Mouse (Mus musculus) brain, adult 2 months (tissue): Measurements from ENCODE around the gene Efna4.

ENCODE experiments used
- DNase-seq: peaks from one replicate; pipeline ENCODE4 v3.0.0; 2011; ENCODE audit warnings: low read depth, low spot score

Efna4 gene

GRCm38 (mm10) chr3:89337721-89338578 is at the start of gene Efna4:
Efna4 (minus strand) TSS chr3:89338028.
- peak; percentile 31 for DNase-seq

DNA sequence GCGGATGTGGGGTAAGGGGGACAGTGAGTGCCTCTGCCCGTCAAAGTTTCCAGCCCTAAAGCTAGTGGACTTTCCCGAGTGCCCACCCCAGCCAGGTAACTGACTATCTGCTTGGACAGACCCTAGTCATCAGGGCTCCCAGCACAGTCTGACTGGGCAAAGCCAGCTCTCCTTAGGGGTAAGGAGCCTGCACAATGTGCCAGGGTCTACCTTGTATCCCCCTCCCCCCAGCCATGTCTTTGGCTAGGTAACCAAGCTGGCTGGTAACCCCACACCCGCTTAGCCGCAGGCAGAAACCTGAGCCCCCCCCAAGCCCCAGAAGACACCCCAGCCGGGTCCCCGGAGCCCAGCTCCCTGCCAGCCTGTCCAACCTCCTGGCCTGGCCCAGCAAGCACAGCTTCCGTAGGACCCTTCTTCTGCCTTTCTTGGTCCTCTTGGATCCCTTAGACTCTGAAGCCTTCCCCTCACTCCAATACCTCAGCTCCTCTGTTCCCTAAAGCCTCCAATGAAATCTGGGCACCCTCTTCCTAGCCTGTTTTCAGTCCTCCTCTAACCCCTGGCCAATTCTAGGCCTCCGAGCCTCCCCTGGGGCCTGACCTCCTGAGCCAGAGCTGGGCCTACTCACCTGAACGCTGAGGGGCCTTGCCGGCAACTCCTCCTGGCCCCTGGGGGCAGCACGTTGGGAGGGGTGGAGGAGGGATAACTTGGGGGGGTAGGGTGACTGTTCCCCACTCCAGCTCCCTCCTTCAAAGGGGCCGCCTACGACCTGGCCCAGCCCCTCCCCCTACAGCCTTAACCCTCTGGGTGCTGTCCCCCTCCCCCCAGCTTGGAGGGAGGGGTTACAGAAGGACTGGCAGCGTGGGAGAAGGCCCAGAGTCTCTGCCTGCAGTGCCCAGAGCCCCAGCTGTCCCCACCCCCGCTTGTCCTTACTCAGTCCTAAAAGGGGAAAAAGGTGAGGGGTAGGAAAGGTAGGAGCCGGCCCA is 48.9 kb upstream of the Efna4 start:
- no peak for DNase-seq

DNA sequence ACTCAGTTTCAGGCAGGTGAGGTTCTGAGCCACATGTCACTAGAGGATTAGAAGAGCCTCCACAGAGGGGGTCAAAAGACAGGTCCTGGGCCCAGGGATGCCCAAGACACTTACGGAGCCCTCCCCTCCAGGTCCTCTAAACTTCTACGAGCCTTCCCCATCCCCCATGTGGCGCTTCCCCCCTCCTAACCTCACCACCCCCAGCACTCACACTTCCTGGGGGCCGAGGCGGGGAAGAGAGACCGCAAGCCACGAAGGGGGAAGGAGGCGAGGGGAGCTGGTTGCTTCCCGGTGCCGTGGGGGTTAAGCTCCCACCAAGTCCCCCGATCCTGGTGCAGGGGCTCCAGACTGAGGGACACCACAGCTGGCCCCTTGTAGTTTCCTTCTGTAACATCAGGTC is 47.6 kb upstream of the Efna4 start:
- DNase-seq: no peak

DNA sequence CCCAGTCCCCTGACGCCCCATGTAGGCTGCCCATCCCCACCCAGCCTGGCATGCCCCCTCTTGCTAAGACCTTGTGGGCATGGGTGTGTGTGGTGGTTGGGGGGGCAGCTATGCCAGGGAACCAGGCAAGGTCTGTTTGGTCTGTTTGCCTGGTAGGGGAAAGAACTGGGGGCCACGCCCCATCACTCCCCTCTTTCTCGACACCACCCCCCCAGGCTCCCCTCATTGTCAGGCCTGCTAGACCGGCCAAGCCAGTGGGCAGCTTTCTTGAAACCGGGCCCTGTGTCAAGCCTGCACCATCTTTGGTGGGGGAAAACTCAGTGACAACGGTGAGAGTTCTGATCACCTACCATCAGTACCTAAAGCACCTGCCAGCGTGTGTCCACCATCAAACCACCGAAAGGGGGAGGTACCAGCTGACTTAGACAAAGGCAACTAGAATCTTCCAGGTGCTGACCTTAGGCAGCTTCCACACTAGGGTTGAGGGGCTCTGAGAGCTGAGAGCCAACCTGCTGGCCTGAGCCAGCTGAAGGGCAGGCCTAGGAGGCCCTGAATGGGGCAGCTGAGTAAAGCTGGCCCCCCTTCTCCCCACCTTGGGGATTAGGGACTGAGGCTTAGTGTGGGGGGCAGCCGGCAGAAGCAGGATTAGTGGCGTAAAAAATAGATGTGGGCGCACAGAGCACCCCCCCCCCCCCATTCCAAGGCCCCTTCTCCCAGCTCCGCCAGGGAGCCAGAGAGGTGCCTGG is 46.7 kb upstream of the Efna4 start:
- DNase-seq: no peak

DNA sequence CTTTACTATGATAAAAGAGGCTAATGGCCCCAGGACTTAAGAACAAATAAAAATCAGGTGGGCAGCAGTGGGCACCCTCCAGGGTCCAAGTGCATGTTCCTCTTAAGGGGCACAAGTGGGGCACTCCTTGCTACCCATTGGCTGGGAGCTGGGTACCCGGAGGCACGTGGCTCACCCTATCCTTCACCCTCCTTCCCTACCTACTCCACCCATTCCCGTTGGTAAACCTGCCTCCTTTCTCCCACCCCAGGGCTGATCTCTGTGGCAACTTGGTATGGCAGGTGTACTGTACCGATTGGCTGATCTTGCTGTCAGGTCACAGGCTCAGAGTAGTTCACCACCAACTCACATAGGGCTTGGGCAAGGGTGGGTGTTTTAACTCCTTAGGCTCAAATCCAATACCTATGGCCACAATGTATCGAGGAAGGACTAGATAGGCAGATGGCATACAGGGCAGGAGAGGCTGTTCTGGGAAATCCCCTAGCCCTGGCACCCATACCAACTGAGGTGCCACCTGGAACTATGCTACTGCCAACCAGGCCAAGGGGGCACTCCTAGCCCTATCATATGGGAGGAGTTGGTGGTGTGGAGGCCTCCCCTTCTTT is 45.9 kb upstream of the Efna4 start:
- DNase-seq: no peak

- no peak for DNase-seq
Measured at GRCm38 (mm10) chr3:89382950-89383349, 45.1 kb upstream of the Efna4 start.

- DNase-seq: no peak
Measured at GRCm38 (mm10) chr3:89382033-89382882, 44.4 kb upstream of the Efna4 start.

- no peak for DNase-seq
Measured at GRCm38 (mm10) chr3:89381233-89381632, 43.4 kb upstream of the Efna4 start.

DNA sequence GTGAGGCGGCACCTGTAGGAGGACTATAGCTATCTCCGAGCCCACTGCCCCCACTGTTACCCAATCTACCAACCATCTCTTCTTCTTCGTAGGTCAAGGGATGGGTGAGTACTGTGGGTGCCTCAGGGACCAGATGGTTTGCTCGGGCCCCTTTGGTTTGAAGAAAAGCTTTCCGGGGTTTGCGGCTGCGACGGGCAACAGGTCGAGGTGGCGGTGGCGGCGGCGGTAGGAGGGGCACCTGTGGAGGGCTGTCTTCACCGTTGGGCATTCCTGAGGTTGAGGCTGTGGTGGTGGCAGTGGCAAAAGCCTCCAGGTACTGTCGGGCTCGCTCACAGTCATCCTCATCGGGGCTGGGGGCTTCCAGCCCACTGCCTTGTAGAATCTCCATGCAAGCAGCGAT is 42.9 kb upstream of the Efna4 start:
- DNase-seq: no peak

DNA sequence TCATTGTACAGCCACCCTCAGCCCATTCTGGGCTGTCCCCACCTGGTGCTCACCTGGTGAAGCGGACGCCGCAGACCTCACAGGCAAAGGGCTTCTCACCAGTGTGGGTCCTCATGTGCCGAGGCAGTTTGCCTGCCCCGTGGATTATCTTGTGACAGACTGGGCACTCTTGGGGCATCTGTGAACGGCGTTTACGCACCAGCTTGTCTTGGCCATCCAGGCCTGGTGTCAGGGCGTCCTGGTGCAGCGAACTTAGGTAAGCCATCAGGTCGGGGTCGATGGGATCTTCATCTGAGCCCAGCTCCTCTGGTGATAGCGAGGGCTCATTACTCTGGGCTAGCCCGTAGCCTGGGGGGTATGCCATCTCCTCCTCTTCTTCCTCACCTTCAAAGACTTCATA is 42.5 kb upstream of the Efna4 start:
- no peak for DNase-seq

- no peak for DNase-seq
Measured at GRCm38 (mm10) chr3:89379388-89380131, 41.7 kb upstream of the Efna4 start.

- DNase-seq: peak; percentile 87
Measured at GRCm38 (mm10) chr3:89378394-89379067, 40.7 kb upstream of the Efna4 start.

DNA sequence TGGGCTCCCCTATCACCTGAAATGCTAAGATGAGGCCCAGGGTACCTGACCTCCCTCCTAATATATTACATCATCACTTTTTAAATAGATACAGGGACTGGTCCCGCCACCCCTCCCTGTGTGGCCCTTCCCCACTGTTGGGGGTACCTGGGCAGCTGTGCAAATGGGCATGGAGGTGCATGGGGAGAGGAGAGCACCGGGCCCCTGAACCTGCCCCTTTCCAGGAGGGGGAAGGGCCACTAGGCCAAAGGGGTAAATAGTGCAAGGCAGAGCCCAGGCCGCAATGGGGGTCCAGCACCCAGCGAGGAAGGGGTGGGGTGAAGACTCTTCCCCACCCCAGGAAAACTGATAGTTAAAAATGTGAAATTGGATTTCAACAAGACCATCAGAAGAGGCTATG is 40.0 kb upstream of the Efna4 start:
- no peak for DNase-seq

GRCm38 (mm10) chr3:89373581-89374231 is 35.9 kb upstream of the Efna4 start:
- no peak for DNase-seq

- no peak for DNase-seq
Measured at GRCm38 (mm10) chr3:89367338-89367737, 29.5 kb upstream of the Efna4 start.

DNA sequence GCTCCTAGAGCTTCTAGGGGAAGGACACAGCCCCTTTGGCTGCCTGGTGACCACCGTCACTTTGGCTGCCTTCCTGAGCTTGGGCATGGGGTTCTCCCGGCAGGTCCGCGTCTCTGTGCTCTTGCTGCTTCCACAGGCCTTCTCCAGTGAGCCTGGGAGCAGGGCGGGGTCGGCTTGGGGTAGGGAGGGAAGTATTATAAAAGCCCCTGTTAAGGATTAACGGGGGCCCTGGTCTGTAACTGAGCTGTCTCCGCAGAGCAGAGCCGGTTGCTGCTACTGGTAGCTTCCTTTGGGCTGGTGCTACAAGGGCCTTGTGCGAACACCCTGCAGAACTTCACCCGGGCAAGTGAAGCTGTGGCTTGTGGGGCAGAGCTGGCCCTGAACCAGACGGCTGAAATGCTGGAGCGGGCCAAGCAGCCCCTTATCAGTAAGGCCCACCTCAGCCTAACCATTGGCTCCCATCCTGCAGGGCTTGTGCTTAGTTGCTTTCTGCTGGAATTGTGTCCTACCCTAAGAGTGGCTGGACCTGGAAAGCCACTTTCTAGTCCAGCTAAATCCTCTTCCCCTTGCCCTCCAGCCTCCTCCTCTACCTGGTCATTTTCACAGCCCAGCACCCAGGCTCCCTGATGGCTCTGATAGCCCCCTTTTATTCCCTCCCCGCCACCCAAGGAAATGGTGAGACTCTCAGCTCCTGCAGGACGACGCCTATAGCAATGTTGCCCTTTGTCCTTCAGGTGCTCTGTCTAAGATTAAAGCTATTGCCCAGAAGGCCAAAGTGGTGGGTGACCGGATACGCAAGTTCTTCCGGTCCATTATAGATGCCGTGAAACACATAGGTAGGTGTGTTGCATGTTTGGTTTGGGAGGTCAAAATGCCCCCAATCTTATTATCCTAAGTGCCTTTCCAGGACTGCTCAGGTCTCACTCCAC is 27.9 kb upstream of the Efna4 start:
- DNase-seq: no peak

DNA sequence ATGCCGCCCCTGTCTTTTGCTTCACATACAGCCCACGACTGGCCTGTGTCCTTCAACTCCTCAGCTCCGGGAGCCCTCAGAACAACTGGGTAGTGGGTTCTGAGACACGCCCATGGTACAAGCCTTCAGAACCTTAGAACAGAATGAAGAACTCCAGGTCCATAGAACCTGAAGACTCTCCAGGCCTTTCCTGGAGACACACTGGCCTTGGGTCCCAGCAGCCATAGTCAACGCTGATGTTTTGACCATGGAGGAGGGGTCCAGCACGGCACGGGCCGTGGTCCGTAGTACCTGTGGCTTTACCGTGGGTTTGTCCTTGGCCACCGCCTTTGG is 27.3 kb upstream of the Efna4 start, which contains the start of gene Dcst1:
Gene Dcst1, minus strand, starts transcription at position 101 of the 333 bp plus-strand sequence.
- no peak for DNase-seq

GRCm38 (mm10) chr3:89364631-89365030 is 26.8 kb upstream of the Efna4 start:
- DNase-seq: no peak
